Mouse (Mus musculus) left cerebral cortex, adult 2 months (tissue): Measurements from ENCODE around the gene Nod2. TPM values are rescaled to one million over a fixed set of nuclear protein-coding genes. Genes with fewer than 3 reads are reported as not detected.

ENCODE experiments used
- DNase-seq, 2 experiments: peaks; one replicate each; pipeline ENCODE4 v3.0.0; 2021 to 2022; ENCODE audit warnings: low spot score in 2 of 2, mixed read lengths in 1 of 2; ENCODE audit errors: extremely low spot score in 1 of 2
- H3K27ac ChIP-seq: fragments of 200-600 bp; 2 replicates; pipeline ENCODE4 v1.8.1; 2022
- H3K4me3 ChIP-seq: fragments of 200-600 bp; 2 replicates; pipeline ENCODE4 v1.8.1; 2022
- CTCF ChIP-seq: fragments of 200-600 bp; IDR thresholded peaks from 2 replicates; pipeline ENCODE4 v1.8.1; 2022; ENCODE audit warnings: antibody characterized with exemption, mild to moderate bottlenecking, moderate library complexity
- intact Hi-C: fragments of 180-260 bp; cut with DNase I; formaldehyde crosslinking; loops from one replicate; pipeline ENCODE4 v1.15.1; 2025
- total RNA-seq, 2 experiments: library from RNA; stranded (reverse); gene quantifications; 2 replicates each; pipeline ENCODE4 v1.2.3; 2021

Nod2 gene
- total RNA-seq, 2 experiments from 2014 or later, result 0.27 to 0.65 TPM

DNA sequence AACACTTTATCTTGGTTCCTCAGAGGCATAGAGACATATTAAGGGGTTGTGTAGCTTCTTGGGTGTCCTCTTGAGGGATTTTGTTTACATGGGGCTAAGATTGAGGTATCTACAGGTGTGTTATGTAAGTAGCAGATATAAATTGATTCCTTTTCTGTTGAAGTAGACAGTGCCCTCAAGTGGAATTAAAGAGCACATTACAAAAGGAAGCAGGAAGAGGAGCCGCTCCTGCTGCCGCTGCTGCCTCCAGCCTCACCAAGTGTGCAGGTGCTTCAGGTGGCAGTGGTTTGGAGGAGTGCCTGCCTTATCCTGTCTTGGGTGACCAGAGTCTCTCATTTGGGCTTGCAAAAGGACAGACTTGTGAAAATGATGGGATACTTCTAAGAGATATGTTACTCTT lies 54.5 kb downstream of the Nod2 start:
- Histone ChIP-seq H3K27ac (no peak overlapping the region; the same call in 1 of the 2 replicates), H3K4me3 (no peak overlapping the region)
- intact Hi-C loops, result loop anchor here (1.0 kb wide), 1 partner anchor 71 kb away; no protein-coding TSS in a partner anchor
- TF ChIP-seq CTCF, result peak; percentile 70
- DNase-seq, result no peak

DNA sequence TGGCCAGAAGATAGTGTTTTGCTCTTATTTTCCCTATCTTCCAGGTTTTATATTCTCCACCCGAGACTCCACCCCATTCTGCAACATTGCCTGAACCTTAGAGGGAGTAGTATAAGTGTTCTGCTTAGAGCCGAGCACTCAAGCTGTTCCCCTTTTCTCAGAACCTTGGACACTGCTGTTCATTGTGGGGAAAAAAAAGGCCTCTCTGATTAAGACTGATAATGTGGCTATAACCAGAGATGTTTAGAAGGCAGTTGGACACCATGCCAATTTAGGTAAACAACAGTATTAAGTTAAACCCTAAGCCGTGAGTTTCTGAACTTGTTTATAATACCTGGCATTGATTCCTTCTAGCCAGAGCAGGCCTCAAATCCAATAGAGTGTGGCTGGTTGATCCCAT lies 55.7 kb downstream of the Nod2 start:
- no peak for TF ChIP-seq CTCF
- intact Hi-C loops, result no loop called here
- no peak for DNase-seq
- Histone ChIP-seq H3K27ac (no peak overlapping the region), H3K4me3 (no peak overlapping the region)

DNA sequence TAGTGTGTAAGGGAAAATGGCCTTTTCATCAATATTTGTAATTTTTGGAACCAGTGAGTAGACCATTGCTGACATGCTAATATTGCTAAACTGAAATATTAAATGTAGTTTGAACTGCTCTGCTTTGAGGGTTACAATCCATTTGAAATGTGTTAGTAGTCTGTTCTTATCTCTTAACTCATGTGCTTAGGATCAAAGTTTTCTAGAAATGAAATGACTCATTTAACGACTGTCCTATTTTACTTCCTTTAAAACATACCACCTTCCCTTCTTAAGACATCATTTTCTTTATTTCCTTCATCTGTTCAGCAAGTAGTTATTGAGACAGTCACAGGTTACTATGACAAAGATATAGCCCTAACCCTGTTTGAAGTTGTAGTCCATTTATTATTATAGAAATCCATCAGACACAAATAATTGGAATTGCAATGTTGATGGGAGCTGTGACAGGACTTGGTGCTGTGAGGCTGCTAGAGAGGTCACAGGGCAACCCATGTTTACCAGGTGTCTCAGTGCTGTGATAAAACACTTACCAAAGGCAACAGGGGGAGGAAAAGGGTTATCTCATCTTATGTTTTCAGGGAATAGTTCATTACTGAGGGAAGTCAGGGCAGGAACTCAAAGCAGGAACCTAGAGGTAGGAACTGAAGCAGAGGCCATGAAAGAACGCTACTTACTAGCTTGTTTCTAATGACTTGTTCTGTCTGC lies 76.3 kb downstream of the Nod2 start:
- intact Hi-C loops, result loop anchor here (10.0 kb wide), 1 partner anchor 569 kb away; no protein-coding TSS in a partner anchor
- no peak for DNase-seq
- H3K4me3 ChIP-seq, result no peak overlapping the region
- no peak overlapping the region for H3K27ac ChIP-seq
- TF ChIP-seq CTCF, result no peak

Other genes starting within 250 kb of the Nod2 start
- gene Nkd1, start 126.0 kb upstream of the Nod2 start, total RNA-seq, result 10 to 100 TPM; 13.7 to 14.1 TPM
- 1 to 10 TPM in 1 of 2 experiments, under 1 TPM in 1; 0.98 to 1.6 TPM for gene Snx20, start 11.2 kb upstream of the Nod2 start, total RNA-seq
- 100 to 1,000 TPM; 102 to 110 TPM for gene Cyld, start 49.7 kb downstream of the Nod2 start, total RNA-seq